Mouse (Mus musculus) layer of hippocampus, postnatal 10 days (tissue): ENCODE results near the gene Creld1. TPM values are rescaled to one million over a fixed set of nuclear protein-coding genes. Genes with fewer than 3 reads are reported as not detected.
A peak's percentile ranks its signal among the peaks of the same experiment; 100 is the strongest.

Experiments
- DNase-seq, 2 experiments: peaks; one replicate each; pipeline ENCODE4 v3.0.0; 2021; ENCODE audit warnings: low spot score in 2 of 2
- long read RNA-seq: library from polyadenylated mRNA; stranded (forward); transcript quantifications from one replicate; pipeline ENCODE4 v2.0.0, GENCODE M21; 2023
- total RNA-seq, 2 experiments: library from RNA; stranded (reverse); gene quantifications; 2 replicates each; pipeline ENCODE4 v1.2.3; 2021

Gene Creld1
- total RNA-seq, result 10 to 100 TPM; 80.0 to 92.3 TPM
- long read RNA-seq, transcript Creld1-201 (10 exons, 2,306 nt), result major isoform, 46 of 59 reads
- long read RNA-seq, partial matches to known transcripts, result 9 of 59 reads
- long read RNA-seq, other reads (novel, unspliced or antisense), result 4 of 59 reads

GRCm38 (mm10) chr6:113483100-113483615 lies at the start of gene Creld1:
Gene Creld1, plus strand, starts transcription at chr6:113483297.
- peak; percentile 85 to 91 for DNase-seq

- DNase-seq, result no peak
These were observed 49.4 kb upstream of the Creld1 start for GRCm38 (mm10) chr6:113433661-113434060.

- DNase-seq, result no peak
These were observed 48.4 kb upstream of the Creld1 start for GRCm38 (mm10) chr6:113434691-113435090.

GRCm38 (mm10) chr6:113435664-113436205 lies 47.4 kb upstream of the Creld1 start, which contains the start of gene Cidec:
Gene Cidec, minus strand, starts transcription at chr6:113435760.
- DNase-seq, result no peak

- DNase-seq, result no peak
These were observed 46.0 kb upstream of the Creld1 start for GRCm38 (mm10) chr6:113437135-113437534.

GRCm38 (mm10) chr6:113438721-113439430 lies 44.2 kb upstream of the Creld1 start:
- no peak for DNase-seq

GRCm38 (mm10) chr6:113440686-113441085 lies 42.4 kb upstream of the Creld1 start:
- DNase-seq, result no peak

- peak; percentile 76 to 77 for DNase-seq
These were observed 41.9 kb upstream of the Creld1 start for GRCm38 (mm10) chr6:113441147-113441680.

GRCm38 (mm10) chr6:113442087-113442441 lies 41.0 kb upstream of the Creld1 start:
- DNase-seq, result no peak

GRCm38 (mm10) chr6:113442442-113443090 lies 40.5 kb upstream of the Creld1 start, which contains the start of gene Jagn1:
Gene Jagn1, plus strand, starts transcription at chr6:113442569.
- DNase-seq, result peak; percentile 88 to 92

GRCm38 (mm10) chr6:113443091-113443490 lies 40.0 kb upstream of the Creld1 start:
- no peak for DNase-seq

- no peak for DNase-seq
These were observed 38.7 kb upstream of the Creld1 start for GRCm38 (mm10) chr6:113444207-113444965.

- no peak for DNase-seq
These were observed 35.5 kb upstream of the Creld1 start for GRCm38 (mm10) chr6:113447639-113448038.

- no peak for DNase-seq
These were observed 31.3 kb upstream of the Creld1 start for GRCm38 (mm10) chr6:113451839-113452238.

GRCm38 (mm10) chr6:113455007-113455406 lies 28.1 kb upstream of the Creld1 start:
- no peak for DNase-seq

GRCm38 (mm10) chr6:113457952-113458534 lies 25.1 kb upstream of the Creld1 start, which contains the start of gene Il17re:
Gene Il17re, plus strand, starts transcription at chr6:113458484.
- DNase-seq, result no peak

- DNase-seq, result no peak
These were observed 24.5 kb upstream of the Creld1 start for GRCm38 (mm10) chr6:113458635-113459034.

- DNase-seq, result no peak
These were observed 19.1 kb upstream of the Creld1 start for GRCm38 (mm10) chr6:113464040-113464439.

- no peak for DNase-seq
These were observed 17.5 kb upstream of the Creld1 start for GRCm38 (mm10) chr6:113465602-113466001.

GRCm38 (mm10) chr6:113468512-113468911 lies 14.6 kb upstream of the Creld1 start:
- DNase-seq, result no peak
